Mouse (Mus musculus) layer of hippocampus, adult 9-11 months (tissue): ENCODE measurements around the gene Plac8.
A peak's percentile ranks its signal among the peaks of the same experiment; 100 is the strongest.

ENCODE experiments used
- DNase-seq: peaks from one replicate; pipeline ENCODE4 v3.0.0; 2022

Plac8 gene

GRCm38 (mm10) chr5:100572069-100572468 lies at the start of gene Plac8:
Gene Plac8 (minus strand): TSS chr5:100572245.
- no peak for DNase-seq

- no peak for DNase-seq
These were observed 48.9 kb upstream of the Plac8 start for GRCm38 (mm10) chr5:100620952-100621351.

GRCm38 (mm10) chr5:100619586-100620275 lies 47.7 kb upstream of the Plac8 start:
- DNase-seq: no peak

GRCm38 (mm10) chr5:100613896-100614768 lies 42.1 kb upstream of the Plac8 start:
- DNase-seq: no peak

GRCm38 (mm10) chr5:100607868-100608267 lies 35.8 kb upstream of the Plac8 start:
- DNase-seq: no peak

GRCm38 (mm10) chr5:100607090-100607762 lies 35.2 kb upstream of the Plac8 start:
- DNase-seq: no peak

GRCm38 (mm10) chr5:100605828-100606229 lies 33.8 kb upstream of the Plac8 start:
- DNase-seq: no peak

- no peak for DNase-seq
These were observed 32.0 kb upstream of the Plac8 start for GRCm38 (mm10) chr5:100604061-100604460.

DNA sequence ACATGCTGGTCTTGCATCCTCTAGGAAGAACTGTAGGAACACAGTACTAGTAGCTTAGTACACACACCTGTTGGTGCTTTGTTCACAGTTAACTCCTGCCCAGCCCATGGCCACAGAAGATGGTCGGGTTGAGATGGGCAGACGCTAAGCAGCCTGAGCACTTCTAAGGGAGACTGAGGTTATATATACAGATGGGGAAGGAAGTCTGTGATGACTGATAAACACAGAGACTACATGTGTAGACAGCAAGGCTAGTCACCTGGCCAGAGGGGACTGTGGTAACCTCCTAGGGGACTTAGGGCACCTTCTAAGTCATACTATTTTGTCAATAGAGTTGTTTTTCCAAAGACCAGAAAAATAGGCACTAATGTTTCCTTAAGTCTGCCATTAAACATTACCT lies 29.8 kb upstream of the Plac8 start:
- DNase-seq: no peak

- no peak for DNase-seq
These were observed 27.0 kb upstream of the Plac8 start for GRCm38 (mm10) chr5:100598961-100599463.

DNA sequence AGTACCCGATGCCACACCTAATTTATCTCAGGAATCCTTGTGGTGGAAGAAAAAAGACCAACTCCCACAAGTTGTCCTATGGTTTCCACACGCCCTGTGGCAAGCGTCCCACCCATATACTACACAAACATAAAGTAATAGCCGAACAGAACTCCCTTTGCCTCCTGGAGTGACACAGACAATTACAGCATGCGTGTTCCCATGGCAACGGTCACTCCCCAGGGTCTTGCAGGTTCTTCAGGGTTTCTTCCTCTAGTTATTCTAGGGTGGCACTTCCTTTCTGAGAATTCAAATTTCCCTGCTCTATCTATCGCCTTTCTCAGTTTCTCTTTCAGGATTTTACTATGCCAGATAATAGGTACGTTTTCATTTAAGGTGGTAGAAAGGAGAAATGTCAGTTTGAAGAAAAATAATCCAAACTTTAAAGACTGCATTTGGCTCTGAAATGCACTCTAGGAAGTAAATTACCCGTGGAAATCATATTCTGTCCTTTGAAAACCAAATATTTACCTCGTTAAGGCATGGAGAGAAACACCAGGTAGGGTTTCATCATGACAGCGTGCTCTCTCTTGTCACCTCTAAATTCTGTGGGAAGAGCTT lies 25.9 kb upstream of the Plac8 start:
- peak; percentile 9 for DNase-seq

GRCm38 (mm10) chr5:100595999-100596398 lies 24.0 kb upstream of the Plac8 start:
- DNase-seq: no peak

- no peak for DNase-seq
These were observed 22.9 kb upstream of the Plac8 start for GRCm38 (mm10) chr5:100594803-100595467.

DNA sequence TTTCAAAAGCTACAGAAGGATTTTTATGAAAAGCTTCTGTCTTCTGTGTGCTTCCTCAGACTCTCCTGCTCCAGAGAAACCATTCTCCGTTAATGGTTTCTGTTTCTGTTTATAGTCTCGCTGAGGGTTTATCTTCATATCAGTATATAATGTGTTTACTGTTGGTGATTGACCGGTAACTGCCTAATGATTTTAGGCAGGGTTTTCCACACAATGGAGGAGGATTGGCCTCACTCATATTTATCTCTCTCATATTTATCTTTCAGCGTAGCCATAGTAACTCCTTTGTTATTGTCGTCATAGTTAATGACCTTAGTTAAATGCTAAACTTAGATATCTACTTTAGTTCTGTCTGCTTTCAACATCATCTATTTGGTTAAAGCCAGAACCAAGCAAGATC lies 18.5 kb upstream of the Plac8 start:
- no peak for DNase-seq

- no peak for DNase-seq
These were observed 15.6 kb upstream of the Plac8 start for GRCm38 (mm10) chr5:100587626-100588025.

- DNase-seq: no peak
These were observed 15.1 kb upstream of the Plac8 start for GRCm38 (mm10) chr5:100587136-100587535.

- no peak for DNase-seq
These were observed 13.6 kb upstream of the Plac8 start for GRCm38 (mm10) chr5:100585657-100586056.

- DNase-seq: no peak
These were observed 13.2 kb upstream of the Plac8 start for GRCm38 (mm10) chr5:100585206-100585644.

DNA sequence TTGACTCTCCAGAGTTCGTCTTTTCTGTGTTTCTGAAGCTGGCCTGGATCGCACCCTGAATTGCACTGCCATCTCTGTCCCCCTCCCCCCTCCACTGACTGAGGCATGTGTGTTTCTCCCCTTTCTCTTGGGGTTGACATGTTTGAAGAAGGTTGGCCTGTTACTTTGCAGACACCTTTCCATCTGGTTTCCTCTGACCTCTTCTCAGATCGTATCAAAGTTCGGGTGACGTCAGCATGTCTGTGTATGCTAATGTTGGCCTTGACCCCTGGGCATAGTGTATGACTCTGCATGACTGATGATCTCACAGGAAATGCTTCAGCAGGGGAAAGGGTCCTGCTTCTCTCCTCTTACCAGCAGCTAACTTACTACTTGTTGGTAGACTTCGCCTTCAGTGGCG lies 11.0 kb upstream of the Plac8 start:
- DNase-seq: no peak

- DNase-seq: peak; percentile 30
These were observed 10.4 kb upstream of the Plac8 start for GRCm38 (mm10) chr5:100582435-100582826.

- DNase-seq: no peak
These were observed 9.8 kb upstream of the Plac8 start for GRCm38 (mm10) chr5:100581622-100582434.
